Mouse (Mus musculus) myocyte (in vitro differentiated cells): ENCODE results near the gene Rcor1. TPM values are rescaled to one million over a fixed set of nuclear protein-coding genes. Genes with fewer than 3 reads are reported as not detected.
"Not testable (repeated sequence)": the region's sequence is repeated elsewhere in the genome, so short reads cannot be mapped to it uniquely, and the experiment has no call there.

ENCODE experiments used
- H3K27me3 ChIP-seq: one replicate; pipeline ENCODE4 v1.6.1; 2011; ENCODE audit not compliant: control insufficient read depth, insufficient read depth, insufficient read length
- H3K36me3 ChIP-seq: one replicate; pipeline ENCODE4 v1.6.1; 2011; ENCODE audit not compliant: control insufficient read depth, insufficient read depth
- H3K4me2 ChIP-seq: one replicate; pipeline ENCODE4 v1.6.1; 2011; ENCODE audit warnings: low read depth, control low read depth
- H3K4me3 ChIP-seq: one replicate; pipeline ENCODE4 v1.5.1; 2011; ENCODE audit warnings: mild to moderate bottlenecking, control low read depth, moderate library complexity
- H3K79me2 ChIP-seq: one replicate; pipeline ENCODE4 v1.6.1; 2011; ENCODE audit not compliant: control insufficient read depth, insufficient read depth
- H3ac ChIP-seq: one replicate; pipeline ENCODE4 v1.6.1; 2011; ENCODE audit not compliant: control insufficient read depth, insufficient read length
- CEBPB ChIP-seq: IDR thresholded peaks from 2 replicates; pipeline ENCODE4 v1.6.1; 2011; ENCODE audit warnings: mild to moderate bottlenecking, moderate library complexity; ENCODE audit not compliant: poor library complexity, insufficient read depth, severe bottlenecking
- E2F4 ChIP-seq: IDR thresholded peaks from one replicate; pipeline ENCODE4 v1.6.1; 2011; ENCODE audit warnings: mild to moderate bottlenecking, control low read depth, moderate library complexity; ENCODE audit not compliant: insufficient read depth
- MAX ChIP-seq: IDR thresholded peaks from one replicate; pipeline ENCODE4 v1.6.1; 2011; ENCODE audit warnings: low read depth, mild to moderate bottlenecking, control low read depth
- MYOD1 ChIP-seq, 3 experiments: IDR thresholded peaks; one replicate each; pipeline ENCODE4 v1.6.1; 2011; ENCODE audit warnings: control low read depth in 2 of 3, low read depth in 2 of 3, mild to moderate bottlenecking in 2 of 3, moderate library complexity in 1 of 3; ENCODE audit not compliant: insufficient read length in 2 of 3, control insufficient read depth in 1 of 3
- MYOG ChIP-seq, 3 experiments: IDR thresholded peaks; one replicate each; pipeline ENCODE4 v1.6.1; 2011; ENCODE audit warnings: control low read depth in 2 of 3, low read depth in 2 of 3, mild to moderate bottlenecking in 2 of 3; ENCODE audit not compliant: insufficient read length in 2 of 3, control insufficient read depth in 1 of 3, insufficient read depth in 1 of 3
- POLR2A ChIP-seq: IDR thresholded peaks from one replicate; pipeline ENCODE4 v1.6.1; 2011; ENCODE audit warnings: low read depth, mild to moderate bottlenecking, control low read depth, moderate library complexity; ENCODE audit not compliant: insufficient read length
- POLR2AphosphoS2 ChIP-seq: IDR thresholded peaks from one replicate; pipeline ENCODE4 v1.6.1; 2011; ENCODE audit warnings: low read depth, control low read depth; ENCODE audit not compliant: insufficient read length
- REST ChIP-seq: IDR thresholded peaks from one replicate; pipeline ENCODE4 v1.6.1; 2011; ENCODE audit warnings: mild to moderate bottlenecking, control low read depth, moderate library complexity; ENCODE audit not compliant: insufficient read depth, insufficient read length
- SRF ChIP-seq: IDR thresholded peaks from one replicate; pipeline ENCODE4 v1.6.1; 2011; ENCODE audit warnings: low read depth; ENCODE audit not compliant: control insufficient read depth, insufficient read length
- TCF12 ChIP-seq: IDR thresholded peaks from one replicate; pipeline ENCODE4 v1.6.1; 2011; ENCODE audit warnings: mild to moderate bottlenecking, control low read depth; ENCODE audit not compliant: poor library complexity, insufficient read depth, severe bottlenecking
- TCF3 ChIP-seq: IDR thresholded peaks from one replicate; pipeline ENCODE4 v1.6.1; 2011; ENCODE audit warnings: low read depth, control low read depth; ENCODE audit not compliant: insufficient read length
- USF1 ChIP-seq: IDR thresholded peaks from one replicate; pipeline ENCODE4 v1.6.1; 2011; ENCODE audit warnings: low read depth, mild to moderate bottlenecking, control low read depth, moderate library complexity
- polyA plus RNA-seq: library from polyadenylated mRNA; unstranded; fragments of >200 nt; fragmentation: generic; extraction: Trizol; gene quantifications from one replicate; pipeline ENCODE4 v1.2.1, GENCODE M21; 2012; ENCODE audit warnings: missing spikeins

Rcor1 gene
- polyA plus RNA-seq, 1 experiment: 9.4 TPM

DNA sequence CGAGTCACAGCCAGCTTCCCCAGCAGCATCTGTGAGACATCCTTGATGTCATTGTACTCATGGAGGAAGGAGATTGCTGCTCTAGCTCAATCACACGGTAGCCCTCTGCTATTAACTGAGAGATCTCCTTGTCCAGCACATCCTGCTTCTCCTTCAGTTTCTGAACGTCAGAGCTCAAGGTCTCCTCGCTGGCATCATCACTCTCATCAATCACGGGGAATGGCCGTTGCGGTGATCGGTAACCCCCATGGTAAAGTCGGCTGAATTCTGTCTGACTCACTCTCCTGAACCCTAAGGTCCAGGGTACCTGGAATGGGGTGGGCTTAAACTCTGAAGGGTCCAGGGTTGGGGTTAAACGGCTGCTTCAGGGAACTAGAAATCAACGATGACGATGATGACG lies 28.7 kb downstream of the Rcor1 start:
- Histone ChIP-seq H3K79me2 (peaks cover 53% of the 10 kb centered on the region), H3K27me3 (no peaks in the 10 kb centered on the region), H3ac (no peak overlapping the region), H3K4me3 (no peak overlapping the region), H3K36me3 (no peaks in the 10 kb centered on the region), H3K4me2 (no peak overlapping the region)
- TF ChIP-seq POLR2A (no peak), REST (no peak), SRF (no peak), MAX (no peak), TCF12 (no peak), MYOG (IDR thresholded peaks at IDR 0.05; ENCODE audit: control insufficient read depth in 1 of 3, insufficient read depth in 1 of 3, insufficient read length in 2 of 3, low read depth in 2 of 3) (no peak), USF1 (no peak), MYOD1 (IDR thresholded peaks at IDR 0.05; ENCODE audit: control insufficient read depth in 1 of 3, insufficient read length in 2 of 3, low read depth in 2 of 3) (no peak), TCF3 (no peak), CEBPB (no peak), E2F4 (no peak), POLR2AphosphoS2 (no peak)

DNA sequence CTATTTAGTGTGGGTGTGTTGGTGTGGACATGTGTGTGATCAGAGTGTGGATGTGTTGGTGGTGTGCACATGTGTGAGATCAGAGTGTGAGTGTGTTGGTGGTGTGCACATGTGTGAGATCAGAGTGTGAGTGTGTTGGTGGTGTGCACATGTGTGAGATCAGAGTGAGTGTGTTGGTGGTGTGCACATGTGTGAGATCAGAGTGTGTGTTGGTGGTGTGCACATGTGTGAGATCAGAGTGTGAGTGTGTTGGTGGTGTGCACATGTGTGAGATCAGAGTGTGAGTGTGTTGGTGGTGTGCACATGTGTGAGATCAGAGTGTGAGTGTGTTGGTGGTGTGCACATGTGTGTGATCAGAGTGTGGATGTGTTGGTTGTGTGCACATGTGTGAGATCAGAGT lies 30.1 kb downstream of the Rcor1 start:
- not testable (repeated sequence) for H3ac ChIP-seq, H3K36me3 ChIP-seq, H3K4me2 ChIP-seq, H3K27me3 ChIP-seq, H3K4me3 ChIP-seq
- peaks cover 47% of the 10 kb centered on the region for H3K79me2 ChIP-seq

DNA sequence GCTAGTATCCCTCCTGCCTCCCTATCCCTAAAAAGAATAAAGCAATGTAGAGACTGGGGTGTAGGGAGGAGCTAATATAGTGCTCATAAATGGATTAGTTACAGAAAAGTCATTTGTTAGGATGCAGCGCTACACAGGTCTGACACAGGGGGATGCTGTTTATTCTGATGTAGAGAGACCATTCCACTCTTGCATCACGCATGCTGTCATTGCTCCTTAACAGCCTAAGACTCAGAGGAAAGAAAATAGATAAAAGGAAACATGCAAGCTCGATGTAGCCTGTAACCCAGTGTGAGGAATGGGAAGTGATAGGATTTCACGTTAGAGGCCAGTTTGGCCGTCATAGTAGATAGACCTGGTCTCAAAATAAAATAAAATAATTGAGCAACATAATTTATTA lies 31.9 kb downstream of the Rcor1 start:
- H3K27me3 ChIP-seq: no peaks in the 10 kb centered on the region
- TF ChIP-seq MYOG (IDR thresholded peaks at IDR 0.05; ENCODE audit: control insufficient read depth in 1 of 3, insufficient read depth in 1 of 3, insufficient read length in 2 of 3, low read depth in 2 of 3): no peak
- TF ChIP-seq POLR2A: no peak
- TF ChIP-seq MYOD1 (IDR thresholded peaks at IDR 0.05; ENCODE audit: control insufficient read depth in 1 of 3, insufficient read length in 2 of 3, low read depth in 2 of 3): no peak
- TF ChIP-seq TCF12: no peak
- H3K4me2 ChIP-seq: no peak overlapping the region
- no peak overlapping the region for H3K4me3 ChIP-seq
- peaks cover 48% of the 10 kb centered on the region for H3K79me2 ChIP-seq
- H3ac ChIP-seq: no peak overlapping the region
- no peaks in the 10 kb centered on the region for H3K36me3 ChIP-seq

DNA sequence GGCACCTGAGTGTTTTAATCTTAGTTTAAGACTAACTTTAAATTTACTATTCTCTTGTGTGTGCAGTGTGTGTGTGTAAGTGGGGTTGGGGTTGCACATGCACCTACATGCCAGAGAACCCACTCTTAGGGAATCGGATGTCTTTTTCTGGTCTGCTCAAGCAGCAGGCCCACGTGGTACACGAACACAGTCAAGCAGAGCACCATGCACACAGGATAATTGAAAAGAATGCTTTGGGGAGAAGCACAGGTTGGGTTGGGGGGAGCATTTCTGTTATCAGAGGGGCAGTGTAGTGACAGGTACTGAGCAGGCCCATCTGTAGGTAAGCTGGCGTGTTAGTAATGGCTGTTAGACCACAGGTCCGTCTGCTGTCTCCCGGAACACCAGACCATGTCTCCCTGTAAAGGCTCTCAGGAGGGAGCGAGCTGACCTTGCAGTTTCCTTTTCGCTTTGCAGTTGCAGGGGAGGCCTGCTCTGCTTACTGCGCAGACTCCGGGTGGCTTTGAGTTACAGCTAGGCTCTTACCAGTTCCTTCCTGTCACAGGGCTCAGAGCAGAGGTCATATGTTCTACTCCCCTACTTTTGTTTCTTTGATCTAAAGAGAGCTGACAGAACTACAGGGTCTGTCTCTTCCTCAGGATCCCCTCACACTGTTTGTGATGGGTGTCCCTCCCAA lies 32.5 kb downstream of the Rcor1 start:
- no peaks in the 10 kb centered on the region for H3K27me3 ChIP-seq
- peaks cover 51% of the 10 kb centered on the region for H3K79me2 ChIP-seq
- no peaks in the 10 kb centered on the region for H3K36me3 ChIP-seq
- H3K4me2 ChIP-seq: no peak overlapping the region
- no peak overlapping the region for H3ac ChIP-seq
- TF ChIP-seq POLR2A (no peak), MYOG (IDR thresholded peaks at IDR 0.05; ENCODE audit: control insufficient read depth in 1 of 3, insufficient read depth in 1 of 3, insufficient read length in 2 of 3, low read depth in 2 of 3) (no peak), POLR2AphosphoS2 (no peak), CEBPB (no peak), MAX (no peak), MYOD1 (IDR thresholded peaks at IDR 0.05; ENCODE audit: control insufficient read depth in 1 of 3, insufficient read length in 2 of 3, low read depth in 2 of 3) (no peak)
- H3K4me3 ChIP-seq: no peak overlapping the region

DNA sequence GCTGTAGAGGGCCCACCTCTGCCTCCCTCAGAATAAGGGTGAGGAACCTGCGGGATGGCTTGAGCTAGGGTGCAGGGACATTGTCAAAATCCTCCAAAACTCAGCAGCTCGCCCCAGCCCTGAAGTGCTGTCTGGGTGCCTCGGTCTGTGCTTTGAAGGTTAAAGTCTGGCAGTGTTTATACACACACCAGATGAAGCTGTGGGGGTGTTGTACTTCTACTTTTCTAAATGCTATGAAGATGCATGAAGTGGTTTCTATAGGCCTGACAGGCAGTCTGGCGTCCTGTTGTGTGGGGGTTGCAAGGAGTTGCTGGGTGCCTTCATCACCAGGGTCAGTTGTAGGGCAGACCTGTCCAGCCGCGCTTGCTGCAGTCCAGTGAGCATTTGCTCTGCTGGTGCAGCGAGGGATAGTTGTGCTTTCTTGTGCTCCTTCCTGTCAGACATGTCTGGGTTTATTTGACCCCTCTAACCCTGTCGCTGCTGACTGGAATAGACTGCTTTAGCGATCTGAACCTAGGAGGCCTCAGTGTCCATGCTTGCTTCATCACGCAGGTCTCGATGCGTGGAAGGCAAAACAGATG lies 37.3 kb downstream of the Rcor1 start:
- H3K4me2 ChIP-seq: no peak overlapping the region

More for the DNA sequence above, 37.3 kb downstream of the Rcor1 start:
- Histone ChIP-seq H3ac (no peak overlapping the region), H3K27me3 (no peaks in the 10 kb centered on the region), H3K36me3 (no peaks in the 10 kb centered on the region), H3K4me3 (no peak overlapping the region), H3K79me2 (peaks cover 71% of the 10 kb centered on the region)
- TF ChIP-seq SRF (no peak), MYOG (IDR thresholded peaks at IDR 0.05; ENCODE audit: control insufficient read depth in 1 of 3, insufficient read depth in 1 of 3, insufficient read length in 2 of 3, low read depth in 2 of 3) (no peak), TCF3 (no peak)
